Mouse (Mus musculus) heart, postnatal 36 days (tissue): ENCODE measurements around the gene Smarca5. TPM values are rescaled to one million over a fixed set of nuclear protein-coding genes. Genes with fewer than 3 reads are reported as not detected.

Source experiments
- DNase-seq, 2 experiments: peaks; one replicate each; pipeline ENCODE4 v3.0.0; 2021 to 2022
- intact Hi-C: fragments of 180-260 bp; cut with DNase I; formaldehyde crosslinking; loops from one replicate; pipeline ENCODE4 v1.15.1; 2025
- total RNA-seq, 2 experiments: library from RNA; stranded (reverse); gene quantifications; 2 replicates each; pipeline ENCODE4 v1.2.3; 2021

Smarca5 gene
- total RNA-seq, 2 experiments from 2014 or later: 35.3 to 44.0 TPM

- DNase-seq: no peak
- intact Hi-C loops: no loop called here
Measured at GRCm38 (mm10) chr8:80669277-80669901, 69.9 kb downstream of the Smarca5 start.

- no peak for DNase-seq
- intact Hi-C loops: no loop called here
Measured at GRCm38 (mm10) chr8:80663476-80663875, 75.8 kb downstream of the Smarca5 start.

- intact Hi-C loops: no loop called here
Measured at GRCm38 (mm10) chr8:80661055-80661454, 78.2 kb downstream of the Smarca5 start.

GRCm38 (mm10) chr8:80657639-80658038 is 81.7 kb downstream of the Smarca5 start:
- intact Hi-C loops: no loop called here
- DNase-seq: no peak

More at GRCm38 (mm10) chr8:80661055-80661454, 78.2 kb downstream of the Smarca5 start:
- no peak for DNase-seq

Other genes with a start within 250 kb of the Smarca5 start
- gene Gypa, start 245.7 kb downstream of the Smarca5 start, total RNA-seq: under 1 TPM; 0.42 to 0.54 TPM
- gene Frem3, start 128.4 kb downstream of the Smarca5 start, total RNA-seq: under 1 TPM in 1 of 2 experiments, not detected in 1; 0.06 TPM
- gene Gab1, start 141.0 kb upstream of the Smarca5 start, total RNA-seq: 10 to 100 TPM; 36.7 to 43.6 TPM